Mouse (Mus musculus): ENCODE results near the gene Bap1.

The Bap1 gene

DNA sequence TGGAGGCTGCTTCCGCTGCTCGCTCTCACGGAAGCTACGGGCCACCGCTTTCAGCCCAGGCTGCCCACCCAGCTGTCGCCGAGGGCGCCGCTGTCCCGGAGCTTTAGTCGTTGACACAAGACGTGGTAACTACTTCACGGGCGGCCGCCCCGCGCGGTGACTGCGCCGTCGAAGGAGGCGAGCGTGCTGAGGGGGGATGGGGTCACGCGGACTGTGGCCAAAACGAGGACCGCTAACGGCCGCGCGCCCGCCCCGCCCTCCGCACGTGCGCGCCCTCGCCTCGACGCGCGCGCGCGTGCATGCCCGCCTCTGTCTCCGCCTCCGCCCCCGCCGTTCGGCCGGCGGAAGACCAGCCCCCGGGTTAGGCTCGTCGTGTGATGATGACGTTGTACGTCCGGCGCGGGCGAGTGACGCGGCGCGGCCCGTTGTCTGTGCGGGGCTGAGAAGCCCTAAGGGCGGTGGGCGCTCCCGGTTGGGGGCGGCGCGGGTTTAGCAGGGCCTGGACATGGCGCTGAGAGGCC, at the start of gene Bap1, which contains the start of gene Phf7:
TSS of gene Bap1 (plus strand) at position 367 of the 521 bp plus-strand sequence.
TSS of gene Phf7 (minus strand) at position 234 of the 521 bp plus-strand sequence.
- DNase-seq (ENCODE audit: low spot score in 2 of 2), result peak; percentile 98

DNA sequence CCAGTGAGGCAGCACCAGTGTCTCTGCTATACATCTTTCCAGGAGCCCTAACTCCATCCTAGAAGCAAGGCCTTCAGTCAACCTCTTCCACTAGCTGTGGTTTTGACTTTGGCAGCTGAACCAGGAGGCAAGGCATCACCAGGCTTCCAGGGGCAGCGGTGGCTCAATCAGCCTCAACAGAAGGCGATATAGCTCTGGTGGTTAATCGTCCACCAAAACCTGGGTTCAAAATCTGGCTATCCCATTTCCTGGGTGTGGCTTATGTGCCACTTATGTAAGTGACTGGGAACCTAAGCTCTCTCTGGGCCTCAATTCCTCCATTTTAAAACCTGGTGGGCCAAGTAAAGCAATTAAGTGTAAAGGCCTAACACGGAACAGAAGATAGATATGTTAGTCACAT, 46.4 kb upstream of the Bap1 start:
- DNase-seq (ENCODE audit: low spot score in 2 of 2), result no peak

DNA sequence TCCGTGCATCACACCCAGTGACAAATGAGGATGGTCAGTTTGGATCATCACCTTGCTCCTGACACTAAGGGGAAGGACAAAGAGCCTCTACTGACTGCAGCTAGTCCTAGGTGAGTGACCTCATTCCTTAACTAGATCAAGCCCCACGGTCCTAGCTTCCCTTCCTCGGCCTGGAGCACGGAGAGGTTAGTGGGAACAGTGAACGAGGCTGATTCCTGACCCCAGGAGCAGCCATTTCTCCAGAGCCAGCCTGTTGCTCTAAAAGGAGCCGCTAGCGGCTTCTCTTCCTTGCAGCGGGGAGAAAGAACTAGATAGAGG, 46.0 kb upstream of the Bap1 start:
- DNase-seq (ENCODE audit: low spot score in 2 of 2), result peak in 1 of 2 experiments; percentile 37

DNA sequence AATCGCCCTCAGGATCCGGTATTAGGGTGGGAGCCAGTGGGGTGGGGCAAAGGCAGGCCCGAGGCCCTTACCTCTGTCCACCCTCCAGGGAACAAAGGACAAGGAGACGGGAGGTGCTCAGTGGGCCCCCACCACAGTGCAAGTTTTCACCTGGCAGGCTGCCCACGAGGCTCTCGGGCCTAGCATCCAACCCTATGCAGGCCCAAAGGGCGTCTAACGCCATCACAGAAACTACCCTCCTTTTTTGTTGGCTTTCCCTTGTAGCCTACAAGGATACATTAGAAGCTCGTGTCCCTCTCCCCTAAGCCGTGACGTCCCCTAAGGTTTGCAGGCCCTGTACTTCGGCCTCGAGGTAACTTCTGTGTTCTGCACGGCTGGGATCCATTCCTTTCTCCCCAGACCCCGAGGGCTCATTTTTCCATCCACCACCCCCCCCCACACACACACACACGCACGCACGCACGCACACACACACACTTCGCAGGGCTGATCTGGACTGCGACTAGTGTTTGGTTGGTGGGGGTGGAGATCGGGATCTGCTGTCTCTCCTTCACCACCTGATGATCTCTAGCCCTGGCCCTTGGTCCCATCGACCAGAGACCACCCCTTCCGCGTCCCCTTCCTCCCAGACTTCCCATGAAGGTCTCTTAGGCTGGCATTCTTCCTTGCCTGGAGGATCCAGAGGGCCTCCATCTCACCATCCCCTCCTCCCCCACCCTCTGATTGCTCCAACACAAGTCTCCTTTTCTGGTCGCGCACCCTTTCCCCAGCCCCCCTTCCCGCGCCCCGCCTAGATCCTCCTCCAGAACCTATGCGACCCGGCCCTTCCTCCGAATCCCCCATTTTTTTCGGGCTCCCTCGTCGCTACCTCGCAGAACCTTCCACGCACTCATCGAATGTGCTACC, 45.4 kb upstream of the Bap1 start:
- peak; percentile 55 to 57 for DNase-seq (ENCODE audit: low spot score in 2 of 2)

DNA sequence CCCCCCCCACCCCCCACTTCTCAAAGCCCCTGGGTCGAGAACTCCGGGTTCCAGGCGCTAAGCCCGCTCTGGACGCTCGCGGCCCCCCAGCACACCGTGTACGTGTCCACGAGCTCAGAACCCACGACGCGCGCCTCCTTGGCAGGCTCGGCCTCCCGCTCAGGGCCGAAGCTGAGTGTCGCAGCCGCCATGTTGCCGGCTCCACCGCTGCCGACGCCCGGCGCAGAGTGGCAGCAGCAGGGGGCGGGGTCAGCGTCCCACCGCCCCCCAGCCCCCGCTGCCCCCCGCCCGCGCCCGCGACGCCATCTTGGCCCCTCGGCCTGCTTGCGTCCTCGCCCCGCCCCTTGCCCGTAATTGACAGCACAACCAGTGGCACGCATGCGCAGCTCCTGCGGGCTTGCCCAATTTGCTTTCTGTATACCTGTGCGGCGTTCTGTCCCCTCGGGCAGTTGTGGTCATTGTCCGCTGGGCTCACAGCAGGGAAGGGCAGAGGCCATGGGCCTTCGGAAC, 44.7 kb upstream of the Bap1 start:
- DNase-seq (ENCODE audit: low spot score in 2 of 2), result peak; percentile 91 to 98

DNA sequence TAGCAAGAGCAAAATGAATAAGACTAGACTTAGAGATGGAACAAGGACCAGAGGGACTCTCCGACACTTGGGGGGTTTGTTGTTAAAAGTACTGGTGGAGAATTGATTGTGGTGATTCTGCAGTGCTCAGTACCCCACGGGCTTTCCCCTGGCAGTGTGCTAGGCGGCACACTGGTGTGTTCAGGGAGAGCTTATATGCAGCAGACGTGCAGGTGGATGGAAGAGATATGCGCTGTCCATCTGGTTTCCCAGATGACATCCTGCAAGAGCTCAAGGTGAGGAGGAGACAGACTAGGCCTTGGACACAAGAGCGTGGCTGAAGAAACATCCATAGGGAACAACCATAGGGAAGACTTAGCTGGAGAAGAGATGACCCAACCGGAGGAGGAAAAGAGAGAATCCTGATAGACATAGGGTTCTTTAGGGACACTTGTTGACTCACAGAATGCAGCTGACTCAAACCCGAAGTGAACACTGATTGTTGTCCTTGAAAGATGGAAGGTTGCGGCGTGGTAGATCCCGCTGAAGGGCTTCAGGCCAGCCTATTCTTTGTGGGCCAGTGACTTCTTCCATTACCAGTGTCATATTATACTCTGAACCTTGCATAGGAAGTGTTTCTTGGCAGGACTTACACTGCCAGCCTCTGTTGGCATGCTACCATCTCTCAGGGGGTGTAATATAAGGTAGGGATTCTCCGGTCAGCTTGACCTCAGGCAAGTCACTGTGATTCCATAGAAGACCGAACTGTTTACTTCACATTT, 44.0 kb upstream of the Bap1 start:
- DNase-seq (ENCODE audit: low spot score in 2 of 2), result peak in 1 of 2 experiments; percentile 53

DNA sequence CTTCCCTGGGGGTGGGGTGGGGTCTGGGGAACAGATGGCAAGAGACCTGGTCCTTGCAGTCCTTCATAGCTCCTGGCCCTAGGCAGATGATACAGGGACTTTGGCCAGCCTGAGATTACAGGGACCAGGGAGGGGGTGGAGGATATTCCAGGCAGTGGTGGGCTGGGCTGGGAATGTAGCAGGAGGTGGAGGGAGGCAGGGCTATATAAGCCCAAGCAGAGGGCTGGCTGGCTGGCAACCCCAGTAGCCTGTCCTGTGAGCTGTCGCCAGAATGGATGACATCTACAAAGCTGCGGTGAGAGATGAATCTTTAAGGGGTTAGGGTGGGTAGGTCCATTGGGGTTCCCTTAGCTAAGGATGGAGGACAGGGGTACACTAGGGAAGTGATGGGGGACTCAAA, 43.2 kb upstream of the Bap1 start, which contains the start of gene Tnnc1:
TSS of gene Tnnc1 (plus strand) at position 229 of the 400 bp plus-strand sequence.
- no peak for DNase-seq (ENCODE audit: low spot score in 2 of 2)

DNA sequence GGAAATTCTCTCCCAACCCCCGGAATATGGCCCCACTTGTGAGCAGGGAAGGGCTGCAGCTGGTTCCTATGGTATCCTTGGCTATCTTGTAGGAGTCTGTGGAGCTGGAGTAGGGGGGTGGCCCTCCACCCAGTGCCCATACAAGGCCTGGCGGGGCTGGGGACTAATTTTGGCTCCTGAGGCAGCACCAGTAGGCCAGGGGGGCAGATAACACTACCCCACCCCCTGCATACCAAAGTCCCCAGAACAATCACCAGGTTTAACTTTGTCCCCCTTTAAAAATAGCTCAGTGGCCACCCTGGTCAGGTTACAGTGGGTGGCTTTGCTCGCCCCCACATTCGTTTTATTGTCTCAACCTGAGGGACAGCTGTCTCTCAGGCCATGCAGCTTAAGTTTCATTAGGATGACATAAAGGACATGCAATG, 42.1 kb upstream of the Bap1 start:
- no peak for DNase-seq (ENCODE audit: low spot score in 2 of 2)

DNA sequence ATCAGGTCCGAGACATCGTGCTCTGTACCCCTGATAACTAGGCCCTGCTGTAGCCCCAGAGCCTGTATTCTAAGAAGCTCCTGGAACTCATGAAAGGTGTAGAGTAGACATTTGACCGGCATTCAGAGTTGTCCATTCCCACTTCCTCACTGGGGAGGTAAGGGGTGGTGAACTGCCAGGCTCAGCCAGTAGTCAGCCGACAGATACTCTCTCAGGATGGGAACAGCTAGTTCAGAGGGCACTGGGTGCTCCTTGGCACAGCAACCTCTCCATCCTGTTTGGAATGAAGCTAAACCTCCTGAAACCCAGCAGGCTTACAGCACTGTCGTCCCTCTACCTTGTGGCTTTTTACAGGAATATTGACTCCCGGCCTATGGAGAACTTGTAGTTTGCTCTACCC, 39.4 kb upstream of the Bap1 start:
- no peak for DNase-seq (ENCODE audit: low spot score in 2 of 2)

DNA sequence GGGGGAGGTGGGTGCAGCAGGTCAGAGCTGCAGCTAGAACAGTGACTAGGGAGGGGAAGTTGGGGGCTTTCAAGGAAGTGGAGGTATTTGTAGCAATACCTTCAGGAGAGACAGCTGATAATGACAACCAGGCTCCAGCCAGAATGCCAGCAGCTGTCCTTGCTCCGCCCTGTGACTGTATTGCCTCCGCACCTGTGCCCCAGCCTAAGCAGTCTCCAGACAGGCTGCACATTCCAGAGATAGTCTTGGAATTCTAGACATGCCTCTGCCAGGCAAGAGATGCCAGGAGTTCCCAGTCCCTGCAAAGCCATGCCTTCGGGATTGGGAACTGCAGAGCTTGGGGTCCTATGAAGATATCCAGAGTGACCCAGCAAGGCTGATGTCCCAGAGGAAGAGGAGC, 38.8 kb upstream of the Bap1 start:
- DNase-seq (ENCODE audit: low spot score in 2 of 2), result no peak

DNA sequence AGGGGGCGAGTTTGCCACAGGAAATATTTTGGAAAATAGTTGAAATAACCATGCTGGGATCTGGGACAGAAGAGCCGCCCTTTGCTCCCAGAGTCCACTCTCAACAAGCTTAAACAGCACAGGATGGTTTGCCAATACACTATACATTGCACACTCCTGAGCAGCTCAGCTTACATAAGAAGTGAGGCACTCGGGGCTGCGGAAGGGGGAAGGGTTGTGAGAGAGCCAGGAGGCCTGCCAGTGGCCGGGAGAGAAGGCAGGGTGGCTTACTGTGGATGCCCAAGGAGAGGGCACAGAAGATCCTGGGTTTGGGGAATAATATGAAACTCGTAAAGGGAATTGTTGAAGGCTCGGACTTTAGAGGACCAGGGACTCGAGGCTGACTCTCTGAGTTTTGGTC, 37.4 kb upstream of the Bap1 start:
- DNase-seq (ENCODE audit: low spot score in 2 of 2), result no peak

DNA sequence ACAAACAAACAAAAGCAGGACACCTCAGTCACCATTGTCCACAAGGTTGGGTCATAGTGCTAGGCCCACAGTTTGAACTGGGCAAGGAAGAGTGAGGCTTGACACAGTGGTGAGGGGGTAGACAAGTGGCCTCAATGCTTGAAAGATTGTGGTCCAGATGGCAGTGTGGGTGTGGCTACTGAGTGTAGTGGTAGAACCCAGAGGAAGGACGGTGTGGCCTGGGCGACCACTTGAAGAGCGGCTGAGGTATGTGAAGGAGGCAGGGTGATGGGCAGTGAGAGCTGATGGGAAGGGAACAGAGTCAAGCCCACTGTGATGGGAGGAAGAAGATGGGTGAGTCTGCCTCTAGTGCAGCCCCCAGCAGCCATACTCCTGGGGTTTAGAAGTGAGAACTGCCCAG, 36.6 kb upstream of the Bap1 start:
- DNase-seq (ENCODE audit: low spot score in 2 of 2), result no peak

DNA sequence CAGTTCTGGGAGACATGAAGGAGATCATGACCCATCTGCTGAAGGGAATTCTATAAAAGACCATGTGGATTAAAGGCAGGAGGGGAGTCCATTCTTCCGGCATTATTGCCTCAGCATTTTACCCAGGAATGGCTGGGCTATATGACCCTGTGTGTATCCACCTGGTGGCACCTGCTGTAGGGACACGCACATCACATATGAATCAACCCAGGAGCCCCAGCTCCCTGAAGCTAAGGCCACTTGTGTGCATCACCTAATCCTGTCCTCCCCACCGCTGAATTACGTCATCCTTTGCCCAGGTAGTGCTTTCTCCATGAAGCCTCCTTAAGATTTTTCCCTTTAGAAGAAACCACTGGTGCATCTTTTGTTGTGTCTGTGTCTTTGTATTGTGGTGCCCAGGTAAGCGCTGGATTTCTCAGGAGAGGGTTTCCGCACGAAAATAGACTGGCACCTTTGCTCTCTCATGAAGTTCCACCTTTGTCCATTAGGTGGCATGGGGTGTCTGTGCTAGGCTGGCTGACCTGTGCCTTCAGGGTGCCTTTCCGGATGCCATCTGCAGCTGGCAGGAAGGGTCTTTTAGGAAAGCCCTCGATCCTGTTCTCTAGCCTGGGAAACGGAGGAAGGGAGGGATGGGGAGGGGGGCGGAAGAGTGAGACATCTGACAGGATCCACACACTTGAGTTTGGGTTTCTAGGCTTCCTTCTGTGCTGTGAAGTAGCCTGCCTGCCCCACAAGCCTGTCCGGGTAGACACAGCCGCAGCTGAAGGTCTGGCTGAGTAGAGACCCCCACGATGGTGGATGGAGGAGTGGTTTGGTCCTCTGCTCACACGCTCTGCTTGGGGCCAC, 35.9 kb upstream of the Bap1 start:
- DNase-seq (ENCODE audit: low spot score in 2 of 2), result peak; percentile 58 to 78

DNA sequence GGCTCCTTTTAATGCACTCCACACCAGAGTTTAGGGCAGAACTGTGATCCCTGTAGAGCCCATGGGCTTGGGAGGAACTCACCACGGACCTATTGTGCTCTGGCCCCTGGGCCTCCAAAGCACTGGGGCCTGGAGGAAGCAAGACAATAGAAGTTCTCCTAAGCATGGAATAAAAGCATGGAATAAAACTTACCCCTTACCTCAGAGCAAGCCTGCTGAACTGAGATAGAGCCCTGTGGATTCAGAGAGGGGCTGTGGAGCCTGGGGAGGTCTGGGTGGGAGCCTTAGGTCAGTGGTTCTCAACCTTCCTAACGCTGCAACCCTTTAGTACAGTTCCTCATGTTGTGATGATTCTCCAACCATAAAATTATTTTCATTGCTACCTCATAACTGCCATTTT, 34.4 kb upstream of the Bap1 start, which contains the start of gene Nisch:
TSS of gene Nisch (minus strand) at position 101 of the 400 bp plus-strand sequence.
- no peak for DNase-seq (ENCODE audit: low spot score in 2 of 2)

DNA sequence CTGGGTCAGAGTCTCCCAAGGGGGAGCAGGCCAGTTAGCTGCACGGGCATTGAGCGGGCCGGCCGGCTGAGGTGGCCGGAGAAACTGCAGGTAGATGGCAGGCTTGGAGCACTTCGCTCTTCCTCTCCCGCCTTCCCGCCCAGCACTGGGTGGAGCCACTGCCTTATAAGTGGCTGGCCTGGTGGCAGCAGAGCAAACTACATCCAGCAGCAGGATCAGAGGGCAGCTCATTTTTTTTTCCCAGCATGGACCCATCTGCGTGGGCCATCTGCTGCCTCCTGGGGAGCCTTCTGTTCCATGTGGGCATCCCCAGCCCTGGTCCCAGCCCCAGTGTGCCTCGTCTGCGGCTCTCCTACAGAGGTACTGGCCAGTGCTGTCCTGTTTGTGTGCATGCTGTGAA, 33.6 kb upstream of the Bap1 start, which contains the start of gene Sema3g:
TSS of gene Sema3g (plus strand) at position 195 of the 400 bp plus-strand sequence.
- DNase-seq (ENCODE audit: low spot score in 2 of 2), result peak in 1 of 2 experiments; percentile 74

DNA sequence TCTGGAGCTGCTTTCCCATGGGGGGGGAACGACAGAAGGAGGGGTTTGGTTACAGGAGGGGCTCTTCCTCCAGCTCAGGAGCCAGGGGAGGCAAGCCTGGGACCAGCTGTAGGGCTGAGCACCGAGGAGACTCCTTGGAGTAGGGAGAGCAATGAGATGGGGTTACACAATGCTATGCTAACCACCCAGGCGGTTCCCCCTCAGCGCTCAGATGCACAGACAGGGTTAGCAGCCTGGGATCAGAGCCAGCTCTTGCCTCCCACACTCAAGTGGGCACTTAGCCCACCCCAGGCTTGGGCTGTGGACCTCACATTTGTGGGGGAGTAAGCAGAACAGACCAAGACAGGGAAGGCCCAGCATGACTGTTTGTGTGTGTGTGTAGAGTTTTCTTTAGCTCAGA, 24.3 kb upstream of the Bap1 start:
- DNase-seq (ENCODE audit: low spot score in 2 of 2), result peak in 1 of 2 experiments; percentile 41

DNA sequence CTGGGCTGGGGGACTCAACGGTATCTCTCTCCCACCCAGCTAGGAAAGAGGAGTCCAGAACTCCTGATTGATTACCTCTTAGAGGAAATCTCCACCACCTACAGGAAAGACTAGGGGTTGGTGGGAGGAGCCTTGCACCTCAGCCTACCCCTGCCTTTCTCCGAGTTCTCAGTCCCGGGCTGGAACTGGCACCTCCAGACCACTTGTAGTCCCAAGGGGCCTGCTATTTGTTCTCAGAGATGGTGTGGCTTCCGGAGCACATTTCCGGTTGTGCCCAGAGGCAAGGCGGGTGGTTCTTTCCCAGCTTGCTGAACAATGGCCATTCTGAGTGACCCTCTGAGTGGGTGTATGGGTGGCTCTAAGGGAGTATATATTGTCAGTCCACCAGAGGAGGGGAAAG, 23.0 kb upstream of the Bap1 start:
- peak in 1 of 2 experiments; percentile 52 for DNase-seq (ENCODE audit: low spot score in 2 of 2)

DNA sequence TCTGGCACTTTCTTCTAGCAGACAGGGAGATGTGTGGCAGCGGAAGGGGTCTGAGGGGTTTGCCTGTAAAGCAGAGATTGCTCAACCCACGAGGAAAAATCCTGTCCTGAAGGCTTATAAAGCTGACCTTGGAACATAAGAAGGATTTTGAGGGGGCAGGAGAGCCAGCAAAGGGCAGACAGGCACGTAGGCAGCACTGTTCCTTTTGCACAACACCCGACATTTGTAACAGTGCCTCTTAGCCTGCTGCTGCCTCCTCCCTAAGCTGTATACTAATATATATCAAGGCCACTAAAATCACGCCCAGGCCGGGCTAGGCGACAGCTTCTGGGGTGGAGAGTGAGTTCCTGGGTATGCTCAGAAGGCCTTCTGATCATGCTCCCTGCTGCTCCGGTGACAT, 20.8 kb upstream of the Bap1 start:
- DNase-seq (ENCODE audit: low spot score in 2 of 2), result no peak

DNA sequence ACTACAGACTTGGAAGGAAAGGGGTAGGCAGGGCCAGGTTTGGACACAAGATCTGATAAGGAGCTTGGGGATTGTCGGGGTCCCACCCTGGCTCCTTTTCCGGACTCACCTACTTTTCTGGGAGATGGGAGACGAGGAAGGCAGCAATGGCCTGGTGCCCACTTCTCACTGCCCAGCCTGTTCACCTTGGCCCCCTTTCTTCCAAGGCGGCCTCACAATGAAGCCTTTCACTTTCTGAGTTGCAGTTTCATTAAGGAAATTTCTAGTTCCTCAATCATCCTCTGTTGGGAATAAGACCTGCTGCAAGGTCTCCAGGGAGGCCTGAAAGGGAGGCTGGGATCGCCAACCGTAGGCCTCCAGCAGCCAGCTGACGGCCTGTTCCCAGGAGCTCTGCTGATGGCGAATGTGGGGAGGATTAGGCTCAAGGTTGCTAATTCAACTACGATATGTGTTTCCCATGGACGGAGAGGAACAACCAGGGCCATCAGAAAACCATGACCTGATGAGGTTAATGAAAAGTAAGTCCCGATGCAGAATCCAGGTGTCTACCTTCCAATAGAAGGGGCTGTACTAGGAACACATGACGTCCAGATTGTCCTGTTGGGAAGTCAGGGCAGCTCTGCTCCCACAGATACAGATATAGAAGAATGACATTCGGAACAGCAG, 18.7 kb upstream of the Bap1 start:
- no peak for DNase-seq (ENCODE audit: low spot score in 2 of 2)

Measured in spleen, postnatal 10 days (tissue).